Mouse (Mus musculus) testis, adult 2 months (tissue): ENCODE measurements around the gene Plpp3.

Experiments
- CTCF ChIP-seq: fragments of 200-500 bp; IDR thresholded peaks from 2 replicates; pipeline ENCODE4 v1.5.1; 2012; ENCODE audit warnings: low read depth, mild to moderate bottlenecking, inconsistent platforms, low read length, moderate library complexity; ENCODE audit not compliant: control insufficient read depth, insufficient read depth, insufficient replicate concordance
- POLR2A ChIP-seq: fragments of 200-500 bp; IDR thresholded peaks from 2 replicates; pipeline ENCODE4 v1.6.1; 2012; ENCODE audit warnings: low read depth, mild to moderate bottlenecking, inconsistent platforms, low read length, moderate library complexity; ENCODE audit not compliant: control insufficient read depth

DNA sequence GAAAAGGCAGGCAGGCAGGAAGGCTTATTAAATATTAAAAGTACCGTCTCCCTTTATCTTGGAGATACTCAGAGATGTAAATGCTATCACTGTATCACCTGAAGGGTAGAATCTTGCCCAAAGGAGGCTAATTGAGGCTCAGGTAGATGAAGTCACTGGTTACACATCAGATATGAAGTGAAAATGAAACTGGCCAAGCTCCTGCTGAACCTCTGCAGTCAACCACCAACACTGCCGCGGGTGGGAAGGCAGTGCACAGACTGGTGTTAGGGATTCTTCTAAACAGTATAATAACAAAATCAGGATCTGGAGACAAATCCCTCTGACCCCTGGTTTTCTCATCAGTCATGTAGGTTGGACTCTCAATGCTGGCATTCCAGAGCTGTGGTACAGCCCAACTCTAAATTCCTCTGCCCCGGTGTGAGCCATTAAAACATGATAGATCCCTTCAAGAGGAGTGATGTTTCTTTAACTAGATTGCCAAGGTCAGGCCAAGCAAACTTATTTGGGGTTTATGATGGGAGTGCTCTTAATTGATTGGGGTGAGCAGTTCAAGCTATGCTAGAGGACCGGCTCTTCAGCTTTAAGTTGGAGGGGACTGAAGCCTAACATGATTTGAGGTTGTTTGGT, 95.5 kb downstream of the Plpp3 start:
- no peak for TF ChIP-seq CTCF
- TF ChIP-seq POLR2A, result no peak
